Mouse (Mus musculus): ENCODE results near the gene Trim56. TPM values are rescaled to one million over a fixed set of nuclear protein-coding genes. Genes with fewer than 3 reads are reported as not detected.
A peak's percentile ranks its signal among the peaks of the same experiment; 100 is the strongest.

Trim56 gene
- polyA plus RNA-seq, 1 experiment from 2014 or later: 8.4 TPM

GRCm38 (mm10) chr5:137085021-137085420, 31.0 kb downstream of the Trim56 start:
- Histone ChIP-seq H3K4me1 (ENCODE audit: control insufficient read depth in 2 of 2, insufficient read depth in 2 of 2, low read length in 2 of 2) (peaks cover 2% of the 10 kb centered on the region in 2 experiments; a peak in 3 of 4 replicates), H3K36me3 (ENCODE audit: control insufficient read depth, insufficient read depth, low read length) (no peaks in the 10 kb centered on the region), H3K9me3 (ENCODE audit: control insufficient read depth, low read length) (no peaks in the 10 kb centered on the region), H3K27ac (replicated peaks in 1 of 2; ENCODE audit: control insufficient read depth in 1 of 2, insufficient read depth in 1 of 2, low read depth in 2 of 2, low read length in 2 of 2) (no peak overlapping the region), H3K9ac (ENCODE audit: low read length) (no peak overlapping the region), H3K4me2 (ENCODE audit: low read length) (no peak overlapping the region), H3K4me3 (ENCODE audit: control insufficient read depth in 1 of 2, insufficient read depth in 1 of 2, low read depth in 1 of 2, low read length in 2 of 2) (no peak overlapping the region), H3K27me3 (ENCODE audit: control insufficient read depth, insufficient read depth, low read length) (no peaks in the 10 kb centered on the region)
- ATAC-seq (ENCODE audit: insufficient number of reproducible peaks, insufficient read depth, low FRiP score, low read depth): no peak
- WGBS: 59% methylated on average over 6 of the region's 6 CpGs

DNA sequence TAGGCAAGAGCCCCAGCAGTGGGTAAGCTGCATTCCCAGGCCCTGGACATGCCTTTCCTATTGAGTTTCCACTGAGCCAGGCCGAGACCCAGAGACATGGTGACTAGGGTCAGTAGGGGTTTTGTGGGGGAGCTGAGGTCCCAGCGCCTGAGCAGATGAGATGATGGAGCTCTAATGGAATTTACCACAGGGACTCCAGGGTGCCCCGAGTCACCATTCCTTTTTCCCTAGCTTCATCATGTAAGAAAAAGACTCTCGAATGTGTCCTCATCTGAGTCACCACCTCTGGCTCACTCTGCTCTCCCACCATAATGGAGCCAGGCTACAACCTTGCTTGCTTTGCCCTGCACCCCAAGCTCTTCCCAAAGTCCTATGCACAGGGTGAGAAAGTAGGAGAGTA, 33.0 kb downstream of the Trim56 start:
- no peak overlapping the region for H3K4me3 ChIP-seq (ENCODE audit: control insufficient read depth in 1 of 2, insufficient read depth in 1 of 2, low read depth in 1 of 2, low read length in 2 of 2)

DNA sequence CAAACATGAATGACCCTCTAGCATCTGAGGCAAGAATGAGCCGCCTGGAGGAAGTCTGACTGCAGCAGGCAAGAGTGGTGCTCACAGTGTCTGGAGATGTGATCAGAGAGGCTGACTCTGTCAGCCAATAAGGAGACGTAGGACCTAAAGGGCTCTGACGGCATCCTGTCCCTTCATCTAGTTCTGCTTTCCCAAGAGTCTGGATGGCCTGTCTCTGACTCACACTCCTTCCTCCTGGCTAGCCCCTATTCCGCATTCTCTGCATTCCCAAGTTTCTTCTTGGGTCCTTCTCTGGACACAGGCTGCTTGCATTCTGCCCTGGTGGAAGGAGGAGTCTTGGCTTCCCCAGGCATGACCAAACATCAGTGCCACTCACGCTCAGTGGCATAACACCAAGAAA, 36.2 kb downstream of the Trim56 start:
- Histone ChIP-seq H3K4me3 (ENCODE audit: control insufficient read depth in 1 of 2, insufficient read depth in 1 of 2, low read depth in 1 of 2, low read length in 2 of 2) (no peak overlapping the region), H3K36me3 (ENCODE audit: control insufficient read depth, insufficient read depth, low read length) (no peaks in the 10 kb centered on the region), H3K4me1 (ENCODE audit: control insufficient read depth in 2 of 2, insufficient read depth in 2 of 2, low read length in 2 of 2) (peaks cover 36 to 48% of the 10 kb centered on the region in 2 experiments), H3K9me3 (ENCODE audit: control insufficient read depth, low read length) (no peaks in the 10 kb centered on the region), H3K27me3 (ENCODE audit: control insufficient read depth, insufficient read depth, low read length) (no peaks in the 10 kb centered on the region), H3K9ac (ENCODE audit: low read length) (no peak overlapping the region), H3K27ac (replicated peaks in 1 of 2; ENCODE audit: control insufficient read depth in 1 of 2, insufficient read depth in 1 of 2, low read depth in 2 of 2, low read length in 2 of 2) (peak overlapping the region; percentile 60 to 62), H3K4me2 (ENCODE audit: low read length) (no peak overlapping the region)
- WGBS: 35% methylated on average over 5 of the region's 5 CpGs
- ATAC-seq (ENCODE audit: insufficient number of reproducible peaks, insufficient read depth, low FRiP score, low read depth): no peak

More for the DNA sequence above, 33.0 kb downstream of the Trim56 start:
- Histone ChIP-seq H3K4me2 (ENCODE audit: low read length) (no peak overlapping the region), H3K4me1 (ENCODE audit: control insufficient read depth in 2 of 2, insufficient read depth in 2 of 2, low read length in 2 of 2) (peaks cover 13 to 21% of the 10 kb centered on the region in 2 experiments), H3K9me3 (ENCODE audit: control insufficient read depth, low read length) (no peaks in the 10 kb centered on the region), H3K9ac (ENCODE audit: low read length) (no peak overlapping the region), H3K36me3 (ENCODE audit: control insufficient read depth, insufficient read depth, low read length) (no peaks in the 10 kb centered on the region), H3K27me3 (ENCODE audit: control insufficient read depth, insufficient read depth, low read length) (no peaks in the 10 kb centered on the region), H3K27ac (replicated peaks in 1 of 2; ENCODE audit: control insufficient read depth in 1 of 2, insufficient read depth in 1 of 2, low read depth in 2 of 2, low read length in 2 of 2) (no peak overlapping the region)
- 79% methylated on average over 4 of the region's 4 CpGs for WGBS
- ATAC-seq (ENCODE audit: insufficient number of reproducible peaks, insufficient read depth, low FRiP score, low read depth): no peak

DNA sequence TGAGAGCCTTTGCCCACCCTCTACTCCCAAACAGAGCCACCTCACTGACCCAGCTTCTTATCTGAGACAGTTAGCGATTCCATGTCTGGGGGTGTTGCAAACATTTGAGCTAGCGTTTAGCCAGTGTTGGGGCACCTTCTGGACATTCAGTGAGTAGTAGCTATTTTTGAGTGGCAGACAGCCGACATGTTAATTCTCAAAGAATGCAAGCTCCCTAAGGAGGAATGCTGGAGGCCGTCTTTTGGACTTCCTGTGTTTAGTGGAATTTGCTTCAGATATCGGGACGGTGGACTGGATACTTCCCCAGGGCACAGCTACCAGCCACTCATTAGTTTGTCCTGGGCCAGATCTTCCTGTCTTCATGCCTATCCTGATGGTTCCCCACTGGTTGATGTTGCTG, 37.4 kb downstream of the Trim56 start:
- H3K9me3 ChIP-seq (ENCODE audit: control insufficient read depth, low read length): no peaks in the 10 kb centered on the region
- peak overlapping the region; percentile 16; the same call in 1 of the 2 replicates for H3K4me2 ChIP-seq (ENCODE audit: low read length)
- no peak for ATAC-seq (ENCODE audit: insufficient number of reproducible peaks, insufficient read depth, low FRiP score, low read depth)
- no peak overlapping the region; the same call in 1 of the 2 replicates for H3K9ac ChIP-seq (ENCODE audit: low read length)
- H3K36me3 ChIP-seq (ENCODE audit: control insufficient read depth, insufficient read depth, low read length): no peaks in the 10 kb centered on the region
- peak overlapping the region; percentile 70 to 93 for H3K27ac ChIP-seq (replicated peaks in 1 of 2; ENCODE audit: control insufficient read depth in 1 of 2, insufficient read depth in 1 of 2, low read depth in 2 of 2, low read length in 2 of 2)
- H3K4me1 ChIP-seq (ENCODE audit: control insufficient read depth in 2 of 2, insufficient read depth in 2 of 2, low read length in 2 of 2): peaks cover 42 to 55% of the 10 kb centered on the region in 2 experiments
- H3K4me3 ChIP-seq (ENCODE audit: control insufficient read depth in 1 of 2, insufficient read depth in 1 of 2, low read depth in 1 of 2, low read length in 2 of 2): no peak overlapping the region
- H3K27me3 ChIP-seq (ENCODE audit: control insufficient read depth, insufficient read depth, low read length): no peaks in the 10 kb centered on the region
- WGBS: 3% methylated on average over 6 of the region's 6 CpGs

- Histone ChIP-seq H3K36me3 (ENCODE audit: control insufficient read depth, insufficient read depth, low read length) (no peaks in the 10 kb centered on the region), H3K9ac (ENCODE audit: low read length) (no peak overlapping the region), H3K9me3 (ENCODE audit: control insufficient read depth, low read length) (no peaks in the 10 kb centered on the region), H3K27ac (replicated peaks in 1 of 2; ENCODE audit: control insufficient read depth in 1 of 2, insufficient read depth in 1 of 2, low read depth in 2 of 2, low read length in 2 of 2) (peak overlapping the region; percentile 70 to 93), H3K4me2 (ENCODE audit: low read length) (no peak overlapping the region), H3K4me1 (ENCODE audit: control insufficient read depth in 2 of 2, insufficient read depth in 2 of 2, low read length in 2 of 2) (peaks cover 42 to 55% of the 10 kb centered on the region in 2 experiments), H3K4me3 (ENCODE audit: control insufficient read depth in 1 of 2, insufficient read depth in 1 of 2, low read depth in 1 of 2, low read length in 2 of 2) (no peak overlapping the region), H3K27me3 (ENCODE audit: control insufficient read depth, insufficient read depth, low read length) (no peaks in the 10 kb centered on the region)
- WGBS: 82% methylated on average over 14 of the region's 14 CpGs
- ATAC-seq (ENCODE audit: insufficient number of reproducible peaks, insufficient read depth, low FRiP score, low read depth): no peak
These were observed 38.0 kb downstream of the Trim56 start for GRCm38 (mm10) chr5:137078041-137078440.

DNA sequence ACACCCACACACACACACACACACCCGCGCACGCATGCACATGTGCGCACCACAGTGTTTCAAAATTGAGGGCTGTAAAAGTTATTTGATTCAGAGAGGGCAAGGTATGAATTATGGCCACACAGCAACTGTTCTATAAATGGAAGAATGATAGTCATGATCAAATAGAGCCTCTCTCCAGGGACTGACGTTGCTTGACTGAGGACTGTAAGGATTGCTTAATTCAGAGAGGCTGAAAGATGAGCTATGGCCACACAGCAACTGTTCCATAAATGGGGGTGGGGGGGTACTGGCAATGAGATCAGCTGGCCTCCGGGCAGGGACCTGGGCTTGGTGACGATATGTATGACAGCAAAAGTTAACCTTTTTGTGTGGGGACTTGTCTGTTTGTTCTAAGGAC, 38.8 kb downstream of the Trim56 start:
- H3K9ac ChIP-seq (ENCODE audit: low read length): no peak overlapping the region; the same call in 1 of the 2 replicates
- H3K27me3 ChIP-seq (ENCODE audit: control insufficient read depth, insufficient read depth, low read length): no peaks in the 10 kb centered on the region
- ATAC-seq (ENCODE audit: insufficient number of reproducible peaks, insufficient read depth, low FRiP score, low read depth): no peak
- no peak overlapping the region for H3K4me2 ChIP-seq (ENCODE audit: low read length)
- 79% methylated on average over 7 of the region's 7 CpGs for WGBS
- H3K36me3 ChIP-seq (ENCODE audit: control insufficient read depth, insufficient read depth, low read length): no peaks in the 10 kb centered on the region
- peaks cover 47 to 61% of the 10 kb centered on the region in 2 experiments for H3K4me1 ChIP-seq (ENCODE audit: control insufficient read depth in 2 of 2, insufficient read depth in 2 of 2, low read length in 2 of 2)
- peak overlapping the region; percentile 92 to 93 for H3K27ac ChIP-seq (replicated peaks in 1 of 2; ENCODE audit: control insufficient read depth in 1 of 2, insufficient read depth in 1 of 2, low read depth in 2 of 2, low read length in 2 of 2)
- no peaks in the 10 kb centered on the region for H3K9me3 ChIP-seq (ENCODE audit: control insufficient read depth, low read length)
- no peak overlapping the region for H3K4me3 ChIP-seq (ENCODE audit: control insufficient read depth in 1 of 2, insufficient read depth in 1 of 2, low read depth in 1 of 2, low read length in 2 of 2)

DNA sequence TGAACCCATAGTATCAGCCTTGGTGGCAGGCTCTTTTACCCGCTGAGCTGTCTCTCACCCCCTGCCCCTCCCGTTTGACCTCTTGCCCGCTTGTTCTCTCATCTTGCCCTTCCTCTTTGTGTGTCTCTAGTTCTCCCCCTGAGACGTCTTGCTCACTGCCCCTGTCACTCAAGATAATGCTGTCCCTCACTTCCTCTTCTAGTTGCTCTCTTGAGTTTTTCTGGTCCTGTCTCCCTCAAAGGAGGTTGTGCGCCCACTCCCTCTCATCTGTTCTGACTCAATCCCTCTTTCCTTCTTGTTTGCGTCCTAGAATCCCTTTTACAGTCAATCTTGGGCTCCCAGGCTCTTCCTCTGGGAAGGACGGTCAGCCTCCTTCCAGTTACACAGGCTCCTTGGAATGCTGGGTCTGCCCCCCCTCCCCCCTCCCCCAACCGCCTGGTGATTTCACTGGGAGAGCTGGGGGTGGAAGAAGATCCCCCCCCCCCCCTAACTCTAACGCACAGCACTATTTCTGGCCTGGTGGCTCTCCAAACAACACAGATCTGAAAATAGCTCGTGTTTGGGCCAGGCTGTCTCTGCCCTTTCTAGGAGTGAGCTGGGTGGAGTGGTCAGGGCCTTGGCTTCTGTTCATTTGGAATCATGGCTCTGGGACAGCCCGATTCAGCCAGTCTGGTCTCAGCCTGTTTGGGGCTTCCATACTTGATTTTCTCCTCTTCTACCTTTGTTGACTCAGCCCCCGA, 39.6 kb downstream of the Trim56 start:
- Histone ChIP-seq H3K4me3 (ENCODE audit: control insufficient read depth in 1 of 2, insufficient read depth in 1 of 2, low read depth in 1 of 2, low read length in 2 of 2) (no peak overlapping the region), H3K4me2 (ENCODE audit: low read length) (peak overlapping the region; percentile 1; the same call in 1 of the 2 replicates)

More for the DNA sequence above, 39.6 kb downstream of the Trim56 start:
- peak; percentile 63 for ATAC-seq (ENCODE audit: insufficient number of reproducible peaks, insufficient read depth, low FRiP score, low read depth)
- 13% methylated on average over 11 of the region's 12 CpGs for WGBS
- Histone ChIP-seq H3K9me3 (ENCODE audit: control insufficient read depth, low read length) (no peaks in the 10 kb centered on the region), H3K27ac (replicated peaks in 1 of 2; ENCODE audit: control insufficient read depth in 1 of 2, insufficient read depth in 1 of 2, low read depth in 2 of 2, low read length in 2 of 2) (peak overlapping the region; percentile 93), H3K36me3 (ENCODE audit: control insufficient read depth, insufficient read depth, low read length) (no peaks in the 10 kb centered on the region), H3K9ac (ENCODE audit: low read length) (peak overlapping the region; percentile 56; the same call in 1 of the 2 replicates), H3K4me1 (ENCODE audit: control insufficient read depth in 2 of 2, insufficient read depth in 2 of 2, low read length in 2 of 2) (peaks cover 51 to 69% of the 10 kb centered on the region in 2 experiments), H3K27me3 (ENCODE audit: control insufficient read depth, insufficient read depth, low read length) (no peaks in the 10 kb centered on the region)
